Mouse (Mus musculus): ENCODE measurements around the gene Eif5a2. TPM values are rescaled to one million over a fixed set of nuclear protein-coding genes. Genes with fewer than 3 reads are reported as not detected.

The Eif5a2 gene
- total and polyA plus RNA-seq, 3 experiments: 0.57 to 1.0 (median 0.89) TPM

- H3K79me2 ChIP-seq (replicated peaks; ENCODE audit: control insufficient read depth, insufficient read depth, low read length): no peaks in the 10 kb centered on the region
- intact Hi-C loops (cut with DNase I): no loop called here
- no peak overlapping the region for H3K27ac ChIP-seq
- H3K9ac ChIP-seq (ENCODE audit: low read depth, low read length): no peak overlapping the region
- peaks cover 9% of the 10 kb centered on the region for H3K36me3 ChIP-seq (ENCODE audit: control insufficient read depth, insufficient read depth, low read length)
- H3K4me1 ChIP-seq (ENCODE audit: control insufficient read depth, insufficient read depth, low read length): no peaks in the 10 kb centered on the region
- TF ChIP-seq POLR2A (IDR thresholded peaks at IDR 0.05; ENCODE audit: insufficient read depth, low read depth, low read length) (no peak), EP300 (IDR thresholded peaks at IDR 0.05; ENCODE audit: insufficient read depth, low read depth, low read length) (no peak), CTCF (IDR thresholded peaks at IDR 0.05) (no peak)
- H3K27me3 ChIP-seq (ENCODE audit: control insufficient read depth, insufficient read depth, low read length): no peaks in the 10 kb centered on the region
- no peak for DNase-seq
- WGBS: 56% methylated on average over 4 of the region's 4 CpGs
- no peak overlapping the region for H3K4me3 ChIP-seq
Observed at GRCm38 (mm10) chr3:28811441-28811840, 30.4 kb downstream of the Eif5a2 start.

DNA sequence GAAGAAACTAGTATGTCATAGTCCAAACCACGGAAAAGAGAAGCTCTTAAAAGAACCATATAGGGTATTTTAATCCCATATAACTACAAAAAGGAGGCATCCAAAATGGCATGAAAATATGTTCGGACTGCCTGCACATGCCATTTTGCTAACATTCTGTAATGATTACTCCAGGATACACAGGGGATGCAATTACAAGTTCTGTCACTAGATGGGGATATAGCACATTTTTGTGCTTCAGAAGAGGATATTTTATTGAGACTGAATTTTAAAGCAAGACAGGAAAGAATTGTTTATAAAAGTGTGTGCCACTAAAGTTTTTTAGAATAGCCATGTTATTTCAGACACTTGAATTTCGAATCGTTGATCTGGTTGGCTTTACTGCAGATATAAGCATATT lies 33.3 kb downstream of the Eif5a2 start:
- Histone ChIP-seq H3K4me1 (ENCODE audit: control insufficient read depth, insufficient read depth, low read length) (no peaks in the 10 kb centered on the region), H3K36me3 (ENCODE audit: control insufficient read depth, insufficient read depth, low read length) (no peaks in the 10 kb centered on the region), H3K27ac (no peak overlapping the region), H3K27me3 (ENCODE audit: control insufficient read depth, insufficient read depth, low read length) (no peaks in the 10 kb centered on the region), H3K9ac (ENCODE audit: low read depth, low read length) (no peak overlapping the region), H3K79me2 (replicated peaks; ENCODE audit: control insufficient read depth, insufficient read depth, low read length) (no peaks in the 10 kb centered on the region), H3K4me3 (no peak overlapping the region)
- 3% methylated on average over 4 of the region's 4 CpGs for WGBS
- no peak for DNase-seq
- intact Hi-C loops (cut with DNase I): loop anchor here (1.0 kb wide), 1 partner anchor 155 kb away; no protein-coding TSS in a partner anchor
- TF ChIP-seq POLR2A (IDR thresholded peaks at IDR 0.05; ENCODE audit: insufficient read depth, low read depth, low read length) (no peak), EP300 (IDR thresholded peaks at IDR 0.05; ENCODE audit: insufficient read depth, low read depth, low read length) (no peak), CTCF (IDR thresholded peaks at IDR 0.05) (peak; percentile 86)

- H3K27ac ChIP-seq: no peak overlapping the region
- H3K9ac ChIP-seq (ENCODE audit: low read depth, low read length): no peak overlapping the region
- no peak for DNase-seq
- intact Hi-C loops (cut with DNase I): no loop called here
- WGBS: 63% methylated on average over 4 of the region's 4 CpGs
- H3K4me1 ChIP-seq (ENCODE audit: control insufficient read depth, insufficient read depth, low read length): no peaks in the 10 kb centered on the region
- no peaks in the 10 kb centered on the region for H3K27me3 ChIP-seq (ENCODE audit: control insufficient read depth, insufficient read depth, low read length)
- H3K4me3 ChIP-seq: no peak overlapping the region
- no peaks in the 10 kb centered on the region for H3K36me3 ChIP-seq (ENCODE audit: control insufficient read depth, insufficient read depth, low read length)
- H3K79me2 ChIP-seq (replicated peaks; ENCODE audit: control insufficient read depth, insufficient read depth, low read length): no peaks in the 10 kb centered on the region
- no peak for TF ChIP-seq EP300 (IDR thresholded peaks at IDR 0.05; ENCODE audit: insufficient read depth, low read depth, low read length)
- TF ChIP-seq CTCF (IDR thresholded peaks at IDR 0.05): no peak
- no peak for TF ChIP-seq POLR2A (IDR thresholded peaks at IDR 0.05; ENCODE audit: insufficient read depth, low read depth, low read length)
Observed at GRCm38 (mm10) chr3:28816010-28816540, 35.0 kb downstream of the Eif5a2 start.

DNA sequence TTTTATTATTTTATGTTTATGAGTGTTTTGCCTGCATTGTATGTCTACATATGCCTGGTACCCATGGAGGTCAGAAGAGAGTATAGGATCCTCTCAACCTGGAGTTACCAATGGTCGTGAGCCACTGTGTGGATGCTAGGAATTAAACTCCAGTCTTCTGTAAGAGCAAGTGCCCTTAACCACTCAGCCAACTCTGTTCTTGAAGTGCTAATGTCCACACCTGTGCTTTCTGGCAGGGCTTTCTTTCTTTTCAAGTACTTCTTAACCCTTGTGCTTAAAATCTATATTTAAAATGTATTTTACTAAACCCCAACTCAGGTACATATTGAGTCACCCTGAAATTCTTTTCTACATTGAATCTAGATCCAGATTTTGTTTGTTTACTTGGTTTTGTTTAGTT lies 45.2 kb downstream of the Eif5a2 start:
- Histone ChIP-seq H3K79me2 (replicated peaks; ENCODE audit: control insufficient read depth, insufficient read depth, low read length) (no peaks in the 10 kb centered on the region), H3K36me3 (ENCODE audit: control insufficient read depth, insufficient read depth, low read length) (no peaks in the 10 kb centered on the region), H3K4me3 (no peak overlapping the region), H3K9ac (ENCODE audit: low read depth, low read length) (no peak overlapping the region), H3K4me1 (ENCODE audit: control insufficient read depth, insufficient read depth, low read length) (no peaks in the 10 kb centered on the region), H3K27ac (no peak overlapping the region), H3K27me3 (ENCODE audit: control insufficient read depth, insufficient read depth, low read length) (no peaks in the 10 kb centered on the region)
- intact Hi-C loops (cut with DNase I): no loop called here
- TF ChIP-seq CTCF (IDR thresholded peaks at IDR 0.05) (no peak), POLR2A (IDR thresholded peaks at IDR 0.05; ENCODE audit: insufficient read depth, low read depth, low read length) (no peak), EP300 (IDR thresholded peaks at IDR 0.05; ENCODE audit: insufficient read depth, low read depth, low read length) (no peak)
- no peak for DNase-seq
- WGBS: 81% methylated on average over 1 of the region's 1 CpGs

GRCm38 (mm10) chr3:28827605-28828004 lies 46.5 kb downstream of the Eif5a2 start:
- DNase-seq: no peak
- H3K4me3 ChIP-seq: no peak overlapping the region
- H3K36me3 ChIP-seq (ENCODE audit: control insufficient read depth, insufficient read depth, low read length): no peaks in the 10 kb centered on the region
- TF ChIP-seq CTCF (IDR thresholded peaks at IDR 0.05) (peak; percentile 30), EP300 (IDR thresholded peaks at IDR 0.05; ENCODE audit: insufficient read depth, low read depth, low read length) (no peak), POLR2A (IDR thresholded peaks at IDR 0.05; ENCODE audit: insufficient read depth, low read depth, low read length) (no peak)
- H3K27ac ChIP-seq: no peak overlapping the region
- intact Hi-C loops (cut with DNase I): no loop called here
- no peaks in the 10 kb centered on the region for H3K79me2 ChIP-seq (replicated peaks; ENCODE audit: control insufficient read depth, insufficient read depth, low read length)
- no peaks in the 10 kb centered on the region for H3K4me1 ChIP-seq (ENCODE audit: control insufficient read depth, insufficient read depth, low read length)
- no peaks in the 10 kb centered on the region for H3K27me3 ChIP-seq (ENCODE audit: control insufficient read depth, insufficient read depth, low read length)
- WGBS: 87% methylated on average over 2 of the region's 2 CpGs
- no peak overlapping the region for H3K9ac ChIP-seq (ENCODE audit: low read depth, low read length)

DNA sequence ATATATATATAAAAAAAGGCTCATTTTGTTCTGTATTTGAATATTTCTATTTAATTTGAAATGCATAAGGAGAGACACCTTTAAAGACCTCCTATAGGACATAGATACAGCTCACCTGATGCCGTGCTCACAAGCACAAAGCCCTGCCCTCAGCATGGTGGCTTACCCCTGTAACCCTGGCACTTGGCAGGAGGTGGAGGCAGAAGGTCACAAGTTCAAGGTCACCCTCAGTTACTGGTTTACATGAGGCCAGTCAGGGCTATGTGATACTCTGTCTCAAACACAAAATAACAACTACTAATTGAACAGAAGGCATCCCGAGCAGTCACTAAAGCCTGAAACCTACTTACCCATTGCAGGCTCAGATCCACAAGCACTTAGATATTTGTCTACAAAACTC lies 48.4 kb downstream of the Eif5a2 start:
- Histone ChIP-seq H3K4me3 (no peak overlapping the region), H3K4me1 (ENCODE audit: control insufficient read depth, insufficient read depth, low read length) (no peaks in the 10 kb centered on the region), H3K36me3 (ENCODE audit: control insufficient read depth, insufficient read depth, low read length) (no peaks in the 10 kb centered on the region), H3K9ac (ENCODE audit: low read depth, low read length) (no peak overlapping the region), H3K79me2 (replicated peaks; ENCODE audit: control insufficient read depth, insufficient read depth, low read length) (no peaks in the 10 kb centered on the region), H3K27ac (no peak overlapping the region), H3K27me3 (ENCODE audit: control insufficient read depth, insufficient read depth, low read length) (no peaks in the 10 kb centered on the region)
- no peak for DNase-seq
- WGBS: 92% methylated on average over 2 of the region's 2 CpGs
- TF ChIP-seq EP300 (IDR thresholded peaks at IDR 0.05; ENCODE audit: insufficient read depth, low read depth, low read length): no peak
- intact Hi-C loops (cut with DNase I): no loop called here
